Mouse (Mus musculus) midbrain, embryonic 10.5 days (tissue): ENCODE data around the gene Clec1b. TPM values are rescaled to one million over a fixed set of nuclear protein-coding genes. Genes with fewer than 3 reads are reported as not detected.

Source experiments
- DNase-seq: peaks from one replicate; pipeline ENCODE4 v3.0.0-alpha.2; 2017; ENCODE audit warnings: low spot score
- H3K27ac ChIP-seq: fragments of 300-500 bp; sonication (generic); replicated peaks from 2 replicates; pipeline ENCODE4 v1.5.1; 2016; ENCODE audit warnings: mild to moderate bottlenecking
- H3K27me3 ChIP-seq: fragments of 300-500 bp; sonication (generic); 2 replicates; pipeline ENCODE4 v1.6.1; 2016; ENCODE audit warnings: low read depth, mild to moderate bottlenecking; ENCODE audit not compliant: poor library complexity, severe bottlenecking
- H3K36me3 ChIP-seq: fragments of 300-500 bp; sonication (generic); 2 replicates; pipeline ENCODE4 v1.6.1; 2016; ENCODE audit warnings: mild to moderate bottlenecking, moderate library complexity
- H3K4me1 ChIP-seq: fragments of 300-500 bp; sonication (generic); 2 replicates; pipeline ENCODE4 v1.6.1; 2016
- H3K4me3 ChIP-seq: fragments of 300-500 bp; sonication (generic); 2 replicates; pipeline ENCODE4 v1.5.1; 2016; ENCODE audit warnings: mild to moderate bottlenecking, moderate library complexity
- H3K9me3 ChIP-seq: fragments of 300-500 bp; sonication (generic); replicated peaks from 2 replicates; pipeline ENCODE4 v1.6.1; 2016; ENCODE audit warnings: mild to moderate bottlenecking
- WGBS: fragments of 180-500 bp; shearing (Covaris S2); methylation state at CpG from one replicate; pipeline ENCODE4 v1.1.7; 2016; 5-methylcytosine and 5-hydroxymethylcytosine counted together
- polyA plus RNA-seq: library from polyadenylated mRNA; unstranded; fragments of >200 nt; fragmentation: Nextera tagmentation; extraction: Ambion mirVana; gene quantifications from 2 replicates; pipeline ENCODE4 v1.2.1, GENCODE M21; 2016

The Clec1b gene
- polyA plus RNA-seq, 1 experiment from 2014 or later, result 20.7 TPM

GRCm38 (mm10) chr6:129423734-129424072 is 26.6 kb downstream of the Clec1b start:
- Histone ChIP-seq H3K27me3 (no peaks in the 10 kb centered on the region), H3K4me3 (no peak overlapping the region), H3K27ac (no peak overlapping the region), H3K9me3 (no peaks in the 10 kb centered on the region), H3K4me1 (no peaks in the 10 kb centered on the region), H3K36me3 (no peaks in the 10 kb centered on the region)
- 10% methylated on average over 1 of the region's 1 CpGs for whole genome bisulfite sequencing
- peak; percentile 72 for DNase-seq

DNA sequence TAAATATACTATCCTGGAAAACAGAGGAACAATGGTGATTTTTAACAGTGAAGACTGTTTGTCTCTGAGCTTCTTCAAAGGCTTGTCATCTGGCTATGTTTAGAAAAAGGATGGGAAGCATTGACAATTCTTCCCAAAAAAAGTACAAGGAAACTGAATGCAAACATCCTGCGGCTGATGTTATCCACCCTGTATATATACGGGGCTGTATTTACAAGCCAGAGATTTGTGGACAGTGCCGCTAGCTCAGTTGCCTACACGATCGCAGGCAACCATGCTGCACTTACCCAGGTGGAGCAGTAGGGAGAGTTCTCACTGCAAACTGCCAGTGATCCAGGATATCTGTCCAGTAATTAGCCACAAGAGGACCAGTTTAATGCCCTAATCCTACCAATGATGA is 28.1 kb downstream of the Clec1b start:
- no peak for DNase-seq
- no peaks in the 10 kb centered on the region for H3K4me1 ChIP-seq
- no peaks in the 10 kb centered on the region for H3K9me3 ChIP-seq
- no peaks in the 10 kb centered on the region for H3K27me3 ChIP-seq
- no peak overlapping the region for H3K27ac ChIP-seq
- H3K36me3 ChIP-seq, result no peaks in the 10 kb centered on the region
- H3K4me3 ChIP-seq, result no peak overlapping the region
- WGBS, result 72% methylated on average over 5 of the region's 5 CpGs

GRCm38 (mm10) chr6:129425812-129426211 is 28.7 kb downstream of the Clec1b start:
- H3K9me3 ChIP-seq, result no peaks in the 10 kb centered on the region
- H3K27ac ChIP-seq, result no peak overlapping the region
- no peaks in the 10 kb centered on the region for H3K27me3 ChIP-seq
- no peak overlapping the region for H3K4me3 ChIP-seq
- no peaks in the 10 kb centered on the region for H3K4me1 ChIP-seq
- no peaks in the 10 kb centered on the region for H3K36me3 ChIP-seq
- DNase-seq, result no peak
- WGBS, result 49% methylated on average over 5 of the region's 5 CpGs

GRCm38 (mm10) chr6:129427281-129427680 is 30.2 kb downstream of the Clec1b start:
- DNase-seq, result no peak

DNA sequence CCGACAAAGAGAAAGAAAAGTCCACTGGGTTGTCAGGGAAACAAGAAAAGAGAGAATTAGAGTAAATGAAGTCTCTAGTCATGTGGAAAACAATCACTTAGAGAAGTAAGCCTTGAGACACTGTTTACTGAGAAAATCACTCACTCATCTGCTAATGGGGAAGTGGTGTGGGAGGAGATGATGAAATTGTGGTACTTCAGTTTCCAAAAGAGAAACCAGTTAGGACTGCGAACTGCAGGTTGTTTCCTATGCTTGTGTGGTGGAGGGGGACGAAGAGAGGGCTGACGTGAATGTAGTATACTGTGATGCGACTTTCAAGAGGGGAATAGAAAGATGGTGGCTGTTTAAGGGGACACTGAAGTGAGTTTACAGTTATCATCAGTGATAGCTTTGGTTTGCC is 37.1 kb downstream of the Clec1b start:
- H3K9me3 ChIP-seq, result no peaks in the 10 kb centered on the region
- 72% methylated on average over 5 of the region's 5 CpGs for WGBS
- H3K4me3 ChIP-seq, result no peak overlapping the region
- H3K27ac ChIP-seq, result no peak overlapping the region
- H3K4me1 ChIP-seq, result no peaks in the 10 kb centered on the region
- no peak for DNase-seq
- H3K36me3 ChIP-seq, result no peaks in the 10 kb centered on the region
- H3K27me3 ChIP-seq, result no peaks in the 10 kb centered on the region

More at GRCm38 (mm10) chr6:129427281-129427680, 30.2 kb downstream of the Clec1b start:
- no peak overlapping the region for H3K27ac ChIP-seq
- H3K36me3 ChIP-seq, result no peaks in the 10 kb centered on the region
- no peak overlapping the region for H3K4me3 ChIP-seq
- no peaks in the 10 kb centered on the region for H3K27me3 ChIP-seq
- no peaks in the 10 kb centered on the region for H3K4me1 ChIP-seq
- no peaks in the 10 kb centered on the region for H3K9me3 ChIP-seq
- 83% methylated on average over 4 of the region's 4 CpGs for WGBS

GRCm38 (mm10) chr6:129436025-129436424 is 38.9 kb downstream of the Clec1b start:
- no peak for DNase-seq
- Histone ChIP-seq H3K36me3 (no peaks in the 10 kb centered on the region), H3K4me1 (no peaks in the 10 kb centered on the region), H3K9me3 (no peaks in the 10 kb centered on the region), H3K27me3 (no peaks in the 10 kb centered on the region), H3K4me3 (no peak overlapping the region), H3K27ac (no peak overlapping the region)
- WGBS, result 90% methylated on average over 3 of the region's 3 CpGs

DNA sequence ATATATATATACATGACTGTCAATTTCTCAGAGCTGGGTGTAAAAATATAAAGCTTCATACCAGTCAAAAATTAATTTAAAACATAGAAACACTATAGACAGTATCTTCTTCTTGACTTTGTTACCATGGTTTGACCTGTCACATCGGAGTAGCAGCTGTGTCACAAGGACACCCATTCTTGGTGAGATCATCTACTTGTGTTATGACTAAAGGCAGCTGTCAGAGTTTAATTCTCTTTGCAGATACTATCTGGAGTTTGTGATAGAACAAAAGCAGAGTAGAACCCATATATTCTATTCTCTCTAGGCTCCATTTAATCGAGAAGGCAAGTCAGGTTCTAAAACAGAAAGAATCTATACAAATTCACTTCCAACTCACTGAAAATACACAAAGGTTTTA is 40.9 kb downstream of the Clec1b start:
- WGBS, result 86% methylated on average over 2 of the region's 2 CpGs
- Histone ChIP-seq H3K4me3 (no peak overlapping the region), H3K27ac (no peak overlapping the region), H3K9me3 (no peaks in the 10 kb centered on the region), H3K36me3 (no peaks in the 10 kb centered on the region), H3K27me3 (no peaks in the 10 kb centered on the region), H3K4me1 (no peaks in the 10 kb centered on the region)
- no peak for DNase-seq

DNA sequence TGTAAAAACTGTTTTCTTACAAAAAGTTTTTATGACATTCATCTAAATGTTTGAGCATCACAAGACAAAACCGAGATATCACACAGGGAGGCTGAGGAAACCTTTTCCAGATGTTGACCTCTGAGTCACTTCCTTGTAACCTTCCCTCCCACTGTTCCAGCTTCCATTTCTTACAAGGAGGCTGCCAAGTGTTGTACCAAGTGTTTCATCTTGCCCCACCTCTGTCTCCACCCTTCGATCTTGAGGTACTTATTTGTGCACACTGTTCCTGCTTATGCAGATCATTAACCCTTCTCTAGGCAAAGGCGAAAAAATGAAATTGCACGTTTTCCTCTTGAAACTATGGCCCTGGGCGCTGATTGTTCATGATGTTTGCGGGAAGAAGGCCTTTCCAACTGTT is 52.6 kb downstream of the Clec1b start:
- H3K36me3 ChIP-seq, result no peaks in the 10 kb centered on the region
- H3K27ac ChIP-seq, result no peak overlapping the region
- WGBS, result 80% methylated on average over 6 of the region's 6 CpGs
- no peaks in the 10 kb centered on the region for H3K27me3 ChIP-seq
- H3K4me3 ChIP-seq, result no peak overlapping the region
- DNase-seq, result no peak
- H3K4me1 ChIP-seq, result no peaks in the 10 kb centered on the region
- no peaks in the 10 kb centered on the region for H3K9me3 ChIP-seq

GRCm38 (mm10) chr6:129451411-129452039 is 54.4 kb downstream of the Clec1b start, which contains the start of gene Clec1a:
Gene Clec1a, minus strand, starts transcription at chr6:129452000.
- Histone ChIP-seq H3K4me3 (no peak within 1 kb of the TSS), H3K4me1 (no peaks in the 10 kb centered on the region), H3K36me3 (no peaks in the 10 kb centered on the region), H3K9me3 (no peaks in the 10 kb centered on the region), H3K27me3 (no peaks in the 10 kb centered on the region), H3K27ac (no peak within 1 kb of the TSS)
- 69% methylated on average over 13 of the region's 13 CpGs for WGBS
- DNase-seq, result no peak

Other genes with a start within 250 kb of the Clec1b start
- gene Clec2d, start 216.7 kb upstream of the Clec1b start, polyA plus RNA-seq, result not detected in 2 replicates
- 0.10 and 0.17 TPM in 2 replicates for gene Cd69, start 121.9 kb upstream of the Clec1b start, polyA plus RNA-seq
- gene 4922502D21Rik, start 65.5 kb upstream of the Clec1b start, polyA plus RNA-seq, result not detected in 2 replicates
- gene Clec12a, start 54.6 kb upstream of the Clec1b start, polyA plus RNA-seq, result 0.09 and 0.26 TPM in 2 replicates
- gene Clec12b, start 11.4 kb upstream of the Clec1b start, polyA plus RNA-seq, result not detected in 2 replicates
- 0.11 and 0.21 TPM in 2 replicates for gene Clec9a, start 11.6 kb downstream of the Clec1b start, polyA plus RNA-seq
- gene Clec1a, start 54.7 kb downstream of the Clec1b start, polyA plus RNA-seq, result 0.42 and 0.68 TPM in 2 replicates
- 0.10 TPM in 1 of 2 replicates, not detected in the other for gene Olr1, start 109.9 kb downstream of the Clec1b start, polyA plus RNA-seq
- gene Tmem52b, start 115.3 kb downstream of the Clec1b start, polyA plus RNA-seq, result not detected in 2 replicates
- gene Gabarapl1, start 135.9 kb downstream of the Clec1b start, polyA plus RNA-seq, result 47.1 and 59.3 TPM in 2 replicates
- not detected in 2 replicates for gene Klre1, start 180.6 kb downstream of the Clec1b start, polyA plus RNA-seq
- gene Klrd1, start 194.5 kb downstream of the Clec1b start, polyA plus RNA-seq, result 0.14 TPM in 1 of 2 replicates, not detected in the other
- gene Klrk1, start 226.6 kb downstream of the Clec1b start, polyA plus RNA-seq, result 0.22 and 0.39 TPM in 2 replicates
- not detected in 2 replicates for gene Klrc3, start 246.0 kb downstream of the Clec1b start, polyA plus RNA-seq